Mouse (Mus musculus): ENCODE data around the gene Xlr5c. TPM values are rescaled to one million over a fixed set of nuclear protein-coding genes. Genes with fewer than 3 reads are reported as not detected.
"Not testable (repeated sequence)": the region's sequence is repeated elsewhere in the genome, so short reads cannot be mapped to it uniquely, and the experiment has no call there.

Xlr5c gene
- polyA plus RNA-seq, 1 experiment from 2014 or later = not detected

GRCm38 (mm10) chrX:73295745-73296144 is 3.0 kb upstream of the Xlr5c start:
- H3K9me3 ChIP-seq (ENCODE audit: control insufficient read depth, low read length); H3K9ac ChIP-seq (ENCODE audit: low read depth, low read length); H3K4me2 ChIP-seq (ENCODE audit: low read depth, low read length); H3K27ac ChIP-seq (replicated peaks; ENCODE audit: low read depth, low read length); H3K27me3 ChIP-seq (replicated peaks; ENCODE audit: control insufficient read depth, insufficient read depth, low read length); ATAC-seq (ENCODE audit: low read depth); DNase-seq (ENCODE audit: low spot score); H3K4me3 ChIP-seq (ENCODE audit: low read depth, low read length); H3K36me3 ChIP-seq (ENCODE audit: control insufficient read depth, insufficient read depth, low read length); H3K4me1 ChIP-seq (ENCODE audit: control insufficient read depth, insufficient read depth, low read length): not testable (repeated sequence)
- WGBS = 79% methylated on average over 6 of the region's 10 CpGs

GRCm38 (mm10) chrX:73265270-73265669 is 27.5 kb downstream of the Xlr5c start, which contains the start of gene Xlr3c:
TSS of gene Xlr3c (minus strand) at chrX:73265390.
- not testable (repeated sequence) for H3K36me3 ChIP-seq (ENCODE audit: control insufficient read depth, insufficient read depth, low read length); DNase-seq (ENCODE audit: low spot score); H3K4me1 ChIP-seq (ENCODE audit: control insufficient read depth, insufficient read depth, low read length); H3K4me2 ChIP-seq (ENCODE audit: low read depth, low read length); H3K9ac ChIP-seq (ENCODE audit: low read depth, low read length); ATAC-seq (ENCODE audit: low read depth); H3K4me3 ChIP-seq (ENCODE audit: low read depth, low read length); H3K9me3 ChIP-seq (ENCODE audit: control insufficient read depth, low read length); H3K27ac ChIP-seq (replicated peaks; ENCODE audit: low read depth, low read length); H3K27me3 ChIP-seq (replicated peaks; ENCODE audit: control insufficient read depth, insufficient read depth, low read length)
- WGBS = 93% methylated on average over 14 of the region's 14 CpGs

- not testable (repeated sequence) for H3K4me1 ChIP-seq (ENCODE audit: control insufficient read depth, insufficient read depth, low read length); H3K27me3 ChIP-seq (replicated peaks; ENCODE audit: control insufficient read depth, insufficient read depth, low read length); H3K9ac ChIP-seq (ENCODE audit: low read depth, low read length); ATAC-seq (ENCODE audit: low read depth); H3K27ac ChIP-seq (replicated peaks; ENCODE audit: low read depth, low read length); H3K4me3 ChIP-seq (ENCODE audit: low read depth, low read length); H3K36me3 ChIP-seq (ENCODE audit: control insufficient read depth, insufficient read depth, low read length); H3K4me2 ChIP-seq (ENCODE audit: low read depth, low read length); DNase-seq (ENCODE audit: low spot score); H3K9me3 ChIP-seq (ENCODE audit: control insufficient read depth, low read length)
- 56% methylated on average over 1 of the region's 2 CpGs for WGBS
Measured at GRCm38 (mm10) chrX:73262428-73262827, 30.3 kb downstream of the Xlr5c start.

GRCm38 (mm10) chrX:73242821-73243325 is 49.9 kb downstream of the Xlr5c start, which contains the start of gene Xlr4c:
TSS of gene Xlr4c (minus strand) at chrX:73243130.
- H3K4me2 ChIP-seq (ENCODE audit: low read depth, low read length); H3K4me1 ChIP-seq (ENCODE audit: control insufficient read depth, insufficient read depth, low read length); DNase-seq (ENCODE audit: low spot score); H3K4me3 ChIP-seq (ENCODE audit: low read depth, low read length); H3K27ac ChIP-seq (replicated peaks; ENCODE audit: low read depth, low read length); ATAC-seq (ENCODE audit: low read depth); H3K9ac ChIP-seq (ENCODE audit: low read depth, low read length); H3K27me3 ChIP-seq (replicated peaks; ENCODE audit: control insufficient read depth, insufficient read depth, low read length); H3K36me3 ChIP-seq (ENCODE audit: control insufficient read depth, insufficient read depth, low read length); H3K9me3 ChIP-seq (ENCODE audit: control insufficient read depth, low read length): not testable (repeated sequence)
- 88% methylated on average over 11 of the region's 14 CpGs for WGBS

Other genes with a start within 250 kb of the Xlr5c start
- gene Pnma3, start 228.2 kb downstream of the Xlr5c start, polyA plus RNA-seq (2014; fragmentation: Nextera tagmentation; extraction: Ambion mirVana) = 0.11 and 0.12 TPM in 2 replicates
- 0.20 and 0.74 TPM in 2 replicates for gene Xlr4a, start 210.5 kb downstream of the Xlr5c start, polyA plus RNA-seq (2014; fragmentation: Nextera tagmentation; extraction: Ambion mirVana)
- 2.0 and 3.6 TPM in 2 replicates for gene Xlr3a, start 195.9 kb downstream of the Xlr5c start, polyA plus RNA-seq (2014; fragmentation: Nextera tagmentation; extraction: Ambion mirVana)
- gene Gm14685, start 175.9 kb downstream of the Xlr5c start, polyA plus RNA-seq (2014; fragmentation: Nextera tagmentation; extraction: Ambion mirVana) = 0.20 and 0.21 TPM in 2 replicates
- 0.24 TPM in 1 of 2 replicates, not detected in the other for gene Xlr5b, start 144.2 kb downstream of the Xlr5c start, polyA plus RNA-seq (2014; fragmentation: Nextera tagmentation; extraction: Ambion mirVana)
- gene DXBay18, start 143.5 kb downstream of the Xlr5c start, polyA plus RNA-seq (2014; fragmentation: Nextera tagmentation; extraction: Ambion mirVana) = not detected in 2 replicates
- not detected in 2 replicates for gene Spin2d, start 116.0 kb downstream of the Xlr5c start, polyA plus RNA-seq (2014; fragmentation: Nextera tagmentation; extraction: Ambion mirVana)
- 8.8 and 23.2 TPM in 2 replicates for gene Xlr3b, start 100.8 kb downstream of the Xlr5c start, polyA plus RNA-seq (2014; fragmentation: Nextera tagmentation; extraction: Ambion mirVana)
- 0.83 and 2.2 TPM in 2 replicates for gene Xlr4b, start 78.6 kb downstream of the Xlr5c start, polyA plus RNA-seq (2014; fragmentation: Nextera tagmentation; extraction: Ambion mirVana)
- gene F8a, start 64.7 kb downstream of the Xlr5c start, polyA plus RNA-seq (2014; fragmentation: Nextera tagmentation; extraction: Ambion mirVana) = 10.6 and 11.1 TPM in 2 replicates
- gene Xlr4c, start 49.8 kb downstream of the Xlr5c start, polyA plus RNA-seq (2014; fragmentation: Nextera tagmentation; extraction: Ambion mirVana) = 0.13 and 0.24 TPM in 2 replicates
- 0.21 and 0.46 TPM in 2 replicates for gene Xlr3c, start 27.6 kb downstream of the Xlr5c start, polyA plus RNA-seq (2014; fragmentation: Nextera tagmentation; extraction: Ambion mirVana)
- gene Xlr5a, start within 50 bp of the Xlr5c start, polyA plus RNA-seq (2014; fragmentation: Nextera tagmentation; extraction: Ambion mirVana) = 0.11 TPM in 1 of 2 replicates, not detected in the other
- not detected in 2 replicates for gene Gm45015, start 43.9 kb upstream of the Xlr5c start, polyA plus RNA-seq (2014; fragmentation: Nextera tagmentation; extraction: Ambion mirVana)
- 27.1 and 28.1 TPM in 2 replicates for gene Zfp275, start 49.6 kb upstream of the Xlr5c start, polyA plus RNA-seq (2014; fragmentation: Nextera tagmentation; extraction: Ambion mirVana)
- not detected in 2 replicates for gene Gm18336, start 105.8 kb upstream of the Xlr5c start, polyA plus RNA-seq (2014; fragmentation: Nextera tagmentation; extraction: Ambion mirVana)
- 0.11 and 0.21 TPM in 2 replicates for gene Zfp92, start 118.1 kb upstream of the Xlr5c start, polyA plus RNA-seq (2014; fragmentation: Nextera tagmentation; extraction: Ambion mirVana)
- gene Trex2, start 142.4 kb upstream of the Xlr5c start, polyA plus RNA-seq (2014; fragmentation: Nextera tagmentation; extraction: Ambion mirVana) = 1.3 and 2.9 TPM in 2 replicates
- gene Haus7, start 166.1 kb upstream of the Xlr5c start, polyA plus RNA-seq (2014; fragmentation: Nextera tagmentation; extraction: Ambion mirVana) = 48.2 and 52.5 TPM in 2 replicates
- 263 and 311 TPM in 2 replicates for gene Bgn, start 190.6 kb upstream of the Xlr5c start, polyA plus RNA-seq (2014; fragmentation: Nextera tagmentation; extraction: Ambion mirVana)
- 0.80 and 1.3 TPM in 2 replicates for gene Atp2b3, start 210.1 kb upstream of the Xlr5c start, polyA plus RNA-seq (2014; fragmentation: Nextera tagmentation; extraction: Ambion mirVana)